Mouse (Mus musculus) olfactory bulb, adult 2 months (tissue): Measurements from ENCODE around the gene Cdon.

Experiments
- CTCF ChIP-seq: fragments of 200-500 bp; IDR thresholded peaks from 2 replicates; pipeline ENCODE4 v1.5.1; 2012; ENCODE audit warnings: low read depth, mild to moderate bottlenecking, low read length, moderate library complexity; ENCODE audit not compliant: insufficient read depth
- POLR2A ChIP-seq: fragments of 200-500 bp; IDR thresholded peaks from 2 replicates; pipeline ENCODE4 v1.6.1; 2012; ENCODE audit warnings: mild to moderate bottlenecking, low read depth, low read length, moderate library complexity; ENCODE audit not compliant: insufficient read depth

DNA sequence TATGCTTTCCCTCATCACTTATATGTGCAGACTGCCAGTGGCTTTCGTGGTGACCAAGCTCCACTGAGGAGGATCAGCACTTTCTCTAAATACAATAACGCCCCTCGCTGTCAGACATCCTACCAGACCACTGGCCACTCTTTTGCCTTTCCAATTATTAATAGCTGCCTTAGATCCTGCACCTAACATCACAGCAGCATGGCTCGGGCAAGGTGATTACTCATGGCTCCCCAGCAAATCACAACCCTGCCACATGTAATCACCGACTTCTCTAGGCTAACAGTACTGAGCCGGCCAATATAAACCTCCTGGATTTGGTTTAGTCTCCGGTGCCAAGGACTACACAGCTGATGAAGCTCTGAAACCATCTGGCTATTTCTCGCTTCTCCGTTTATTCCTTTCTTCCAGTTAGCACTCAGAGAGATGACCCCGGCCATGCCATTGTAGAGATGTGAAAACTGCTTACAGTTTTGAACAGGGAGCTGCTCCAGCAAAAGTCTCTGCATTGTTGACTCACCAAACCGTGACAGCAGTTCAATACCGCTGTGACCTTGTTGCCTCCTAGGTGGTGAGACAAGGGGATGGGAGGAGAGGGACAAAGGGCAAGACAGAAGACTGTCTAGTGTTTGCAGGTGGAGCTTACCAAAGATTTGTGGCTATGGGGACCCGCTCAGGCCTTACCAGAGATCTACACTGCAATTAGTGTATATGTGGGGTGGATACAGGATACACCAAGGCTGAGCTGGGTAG, 118.2 kb downstream of the Cdon start:
- TF ChIP-seq CTCF (no peak), POLR2A (no peak)
